Mouse (Mus musculus) 3T3-L1 (cell line): Measurements from ENCODE around the gene Elp6.
A peak's percentile ranks its signal among the peaks of the same experiment; 100 is the strongest.

Source experiments
- DNase-seq: peaks from one replicate; pipeline ENCODE4 v3.0.0-alpha.2; 2015; ENCODE audit warnings: low read depth, low spot score

The Elp6 gene

GRCm38 (mm10) chr9:110304969-110305651 lies at the start of gene Elp6:
Elp6 (plus strand) TSS chr9:110305173.
- peak; percentile 95 for DNase-seq

DNA sequence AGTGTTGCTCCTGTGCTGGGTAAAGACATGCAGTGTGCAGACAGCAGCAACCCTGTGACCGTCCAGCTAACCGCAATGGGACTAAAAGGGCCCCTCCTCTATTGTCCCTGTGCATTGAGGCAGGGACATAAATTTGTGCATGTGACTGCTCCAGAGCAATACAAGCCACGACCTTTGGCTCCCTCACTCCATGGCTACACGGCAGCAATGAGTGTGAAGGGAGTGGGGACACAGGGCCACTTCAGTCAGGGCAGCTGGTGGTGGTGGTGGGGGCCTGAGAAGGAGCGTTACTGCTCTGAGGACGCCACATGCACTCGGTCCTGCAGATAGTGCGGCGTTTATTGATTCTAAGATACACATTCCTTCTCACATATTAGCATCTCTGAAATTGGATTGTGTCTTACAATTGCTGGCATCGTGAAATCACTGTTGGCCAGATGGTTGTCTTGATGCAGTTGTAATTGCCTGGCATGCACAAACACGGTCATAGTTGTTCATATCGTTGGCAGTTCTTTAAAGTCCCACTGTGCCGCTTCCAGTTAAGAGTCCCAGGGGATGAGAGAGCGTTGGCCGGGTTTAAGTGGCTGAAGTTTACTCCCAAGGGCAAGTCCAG lies 49.5 kb upstream of the Elp6 start:
- no peak for DNase-seq

- DNase-seq: no peak
These were observed 46.3 kb upstream of the Elp6 start for GRCm38 (mm10) chr9:110258646-110259045.

GRCm38 (mm10) chr9:110259118-110259517 lies 45.9 kb upstream of the Elp6 start:
- no peak for DNase-seq

GRCm38 (mm10) chr9:110263181-110263580 lies 41.8 kb upstream of the Elp6 start:
- no peak for DNase-seq

DNA sequence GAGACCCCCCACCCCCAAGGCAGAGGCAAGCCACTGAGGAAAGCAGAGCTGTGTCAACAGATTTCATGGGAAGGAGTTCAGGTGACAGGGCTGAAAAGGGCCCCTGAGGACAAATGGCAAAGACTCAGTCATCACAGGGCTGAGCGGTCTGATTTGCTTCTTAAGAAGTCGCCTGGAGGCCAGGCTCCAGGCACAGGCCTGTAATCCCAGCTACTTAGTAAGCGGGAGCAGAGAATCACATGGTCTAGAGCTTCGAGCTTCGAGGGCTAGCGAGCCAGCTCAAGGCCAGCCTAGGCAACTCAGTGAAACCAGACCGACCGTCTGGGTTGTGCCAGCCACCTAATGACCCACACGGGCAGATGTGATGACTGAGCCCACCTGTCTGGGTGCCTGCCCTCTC lies 40.0 kb upstream of the Elp6 start:
- no peak for DNase-seq

DNA sequence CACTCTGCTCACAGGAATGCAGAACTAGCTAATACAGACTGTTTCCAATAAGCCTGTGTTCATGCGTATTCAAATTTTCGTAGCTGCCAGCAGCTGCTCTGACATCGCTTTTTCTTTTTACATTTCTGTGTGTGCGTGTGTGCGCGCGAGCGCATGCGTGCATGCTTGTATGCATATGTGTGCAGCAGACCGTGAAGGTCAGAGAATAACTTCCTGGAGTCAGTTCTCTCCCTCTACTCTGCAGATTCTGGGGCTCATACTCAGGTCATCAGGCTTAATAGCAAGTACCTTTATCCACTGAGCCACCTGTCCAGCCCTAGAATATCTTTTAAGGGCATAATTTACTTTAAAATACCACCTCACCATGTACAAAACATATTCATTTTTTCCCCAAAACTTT lies 36.6 kb upstream of the Elp6 start:
- DNase-seq: no peak

DNA sequence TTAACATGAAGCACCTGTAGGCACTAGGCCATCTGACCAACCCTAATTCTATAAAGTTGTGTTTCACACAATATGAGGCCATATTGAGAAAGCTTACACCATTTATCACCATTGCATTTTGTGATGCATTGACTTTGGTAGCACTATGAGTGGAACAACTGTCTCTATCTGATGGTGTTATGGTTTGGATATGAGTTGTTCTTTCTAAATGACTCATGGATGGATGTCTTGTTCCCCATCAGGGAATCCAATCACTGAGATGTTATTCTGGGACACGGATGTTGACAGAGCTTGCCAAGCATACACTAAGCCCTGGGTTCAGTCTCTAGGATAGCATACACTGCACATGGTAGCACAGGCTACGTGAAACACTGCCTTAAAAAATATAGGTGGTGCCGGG lies 32.6 kb upstream of the Elp6 start:
- no peak for DNase-seq

DNA sequence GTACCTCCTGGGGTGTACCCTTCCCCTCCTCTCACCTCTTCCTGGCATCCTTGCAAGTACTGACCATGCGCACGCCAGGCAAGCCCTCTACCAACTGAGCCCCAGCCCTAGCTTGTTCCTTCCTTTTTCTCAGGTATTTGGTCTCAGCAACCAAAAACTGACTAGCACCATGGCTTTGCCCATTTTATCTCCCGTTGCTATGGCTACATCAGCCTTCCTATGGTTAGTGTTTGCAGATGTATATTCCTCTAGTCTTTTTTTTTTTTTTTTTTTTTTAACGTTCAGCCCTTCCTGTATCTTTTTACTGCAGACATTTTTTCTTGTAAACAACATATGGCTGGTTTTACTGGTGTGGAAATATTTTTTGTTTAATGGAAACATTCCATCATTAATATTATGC lies 31.5 kb upstream of the Elp6 start:
- DNase-seq: no peak

- DNase-seq: peak; percentile 6
These were observed 29.1 kb upstream of the Elp6 start for GRCm38 (mm10) chr9:110275882-110276281.

DNA sequence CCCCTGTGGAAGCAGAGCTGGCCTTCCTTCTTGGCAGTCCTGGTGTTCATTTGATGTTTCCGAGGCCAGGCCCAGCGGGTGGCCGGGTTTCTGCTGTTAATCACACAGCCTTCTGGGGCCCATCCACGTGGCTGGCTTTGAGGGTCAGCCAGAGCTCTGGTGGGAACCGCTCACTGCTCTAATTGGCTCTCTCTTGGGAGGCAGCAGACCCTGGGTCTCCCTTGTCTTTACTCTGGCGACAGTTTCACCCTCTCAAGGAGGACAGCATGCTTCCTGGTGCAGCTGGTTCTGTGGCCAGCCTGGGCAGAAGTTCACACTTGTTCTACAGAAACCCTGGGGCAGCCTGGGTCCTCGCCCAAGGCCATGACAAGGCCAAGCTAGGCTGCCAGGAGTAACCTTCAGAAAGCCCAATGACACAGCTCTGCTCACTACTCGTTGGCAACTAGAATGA lies 27.5 kb upstream of the Elp6 start:
- DNase-seq: no peak

DNA sequence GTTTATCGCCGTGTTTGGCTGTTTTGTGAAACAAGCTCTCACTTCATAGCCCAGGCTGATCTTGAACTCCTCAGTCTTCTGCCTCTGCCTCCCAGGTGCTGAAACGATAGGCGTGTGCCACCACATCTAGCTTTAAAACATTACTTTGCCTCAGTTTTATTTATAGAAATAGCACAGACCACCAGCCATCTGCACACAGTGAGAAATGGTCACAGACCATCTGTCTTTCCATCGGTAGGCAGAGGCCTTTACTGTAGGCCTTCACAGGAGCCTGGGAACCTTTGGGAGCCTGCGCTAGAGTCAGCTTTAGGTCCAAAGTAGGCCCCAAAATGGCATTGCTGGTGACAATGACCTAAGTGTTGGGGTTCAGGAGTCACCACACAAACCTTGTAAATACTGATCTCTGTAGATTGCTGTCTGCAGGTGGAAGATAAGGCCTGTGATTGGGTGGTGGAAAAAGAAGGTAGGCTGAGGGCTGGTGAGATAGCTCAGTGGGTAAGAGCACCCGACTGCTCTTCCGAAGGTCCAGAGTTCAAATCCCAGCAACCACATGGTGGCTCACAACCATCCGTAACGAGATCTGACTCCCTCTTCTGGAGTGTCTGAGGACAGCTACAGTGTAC lies 20.8 kb upstream of the Elp6 start:
- no peak for DNase-seq

GRCm38 (mm10) chr9:110287321-110287924 lies 17.6 kb upstream of the Elp6 start:
- no peak for DNase-seq

- no peak for DNase-seq
These were observed 11.7 kb upstream of the Elp6 start for GRCm38 (mm10) chr9:110293254-110293718.

DNA sequence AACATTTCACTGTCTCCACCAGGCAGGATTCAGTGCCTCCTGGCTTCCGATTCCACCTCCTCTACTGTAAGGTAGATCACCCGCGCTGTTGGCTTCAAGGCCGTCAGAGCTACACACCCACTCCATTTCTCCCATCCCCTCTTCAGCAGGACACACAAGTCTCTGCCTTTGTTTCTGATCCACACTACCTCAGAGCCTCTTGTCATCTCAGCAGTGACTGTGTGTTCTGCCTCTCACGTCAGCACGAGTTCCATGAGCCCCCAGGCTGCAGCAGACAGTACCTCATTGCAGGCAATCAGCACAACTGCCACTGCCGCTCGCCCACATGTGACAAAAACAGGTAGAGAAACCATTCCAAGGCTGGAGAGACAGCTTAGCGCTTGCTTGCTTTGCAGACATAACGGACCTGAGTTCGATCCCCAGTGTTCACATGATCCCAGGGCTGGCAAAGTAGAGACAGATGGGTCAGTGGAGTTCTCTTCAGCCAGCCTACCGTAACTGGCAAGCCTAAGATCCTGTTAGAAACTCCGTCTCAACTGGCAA lies 11.0 kb upstream of the Elp6 start:
- no peak for DNase-seq

GRCm38 (mm10) chr9:110294786-110295185 lies 10.2 kb upstream of the Elp6 start:
- DNase-seq: no peak

- peak; percentile 93 for DNase-seq
These were observed 7.9 kb upstream of the Elp6 start for GRCm38 (mm10) chr9:110296867-110297627.

GRCm38 (mm10) chr9:110304516-110304915 lies 457 bp upstream of the Elp6 start:
- DNase-seq: peak; percentile 56

GRCm38 (mm10) chr9:110306371-110306770 lies 1.4 kb downstream of the Elp6 start:
- no peak for DNase-seq

- DNase-seq: peak; percentile 32
These were observed 9.7 kb downstream of the Elp6 start for GRCm38 (mm10) chr9:110314706-110315105.

DNA sequence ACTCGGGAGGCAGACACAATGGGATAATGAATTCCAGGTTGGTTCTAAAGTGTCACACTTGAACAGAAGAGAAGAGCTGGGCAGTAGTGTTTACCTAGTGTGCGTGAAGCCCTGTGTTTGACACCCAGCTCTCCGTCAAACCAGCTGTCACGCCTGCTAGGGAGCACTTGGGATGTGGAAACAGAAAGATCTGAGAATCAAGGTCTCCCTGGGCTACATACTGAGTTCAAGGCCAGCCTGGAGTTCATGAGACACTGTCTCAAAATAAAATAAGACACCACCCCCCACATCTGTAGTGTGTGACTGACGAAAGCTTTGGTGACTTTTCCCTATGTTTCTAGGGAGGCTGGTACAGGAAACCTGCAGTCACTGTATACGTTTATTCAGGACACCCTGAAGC lies 10.4 kb downstream of the Elp6 start:
- DNase-seq: no peak
